Mouse (Mus musculus) heart, postnatal 10 days (tissue): ENCODE data around the gene Cdh1. TPM values are rescaled to one million over a fixed set of nuclear protein-coding genes. Genes with fewer than 3 reads are reported as not detected.
A peak's percentile ranks its signal among the peaks of the same experiment; 100 is the strongest.

Experiments
- DNase-seq, 2 experiments: peaks; one replicate each; pipeline ENCODE4 v3.0.0; 2021
- intact Hi-C: fragments of 180-260 bp; cut with DNase I; formaldehyde crosslinking; loops from one replicate; pipeline ENCODE4 v1.15.1; 2025
- total RNA-seq, 2 experiments: library from RNA; stranded (reverse); gene quantifications; 2 replicates each; pipeline ENCODE4 v1.2.3; 2021

Cdh1 gene
- total RNA-seq, 2 experiments from 2014 or later = 0.07 to 0.26 TPM

DNA sequence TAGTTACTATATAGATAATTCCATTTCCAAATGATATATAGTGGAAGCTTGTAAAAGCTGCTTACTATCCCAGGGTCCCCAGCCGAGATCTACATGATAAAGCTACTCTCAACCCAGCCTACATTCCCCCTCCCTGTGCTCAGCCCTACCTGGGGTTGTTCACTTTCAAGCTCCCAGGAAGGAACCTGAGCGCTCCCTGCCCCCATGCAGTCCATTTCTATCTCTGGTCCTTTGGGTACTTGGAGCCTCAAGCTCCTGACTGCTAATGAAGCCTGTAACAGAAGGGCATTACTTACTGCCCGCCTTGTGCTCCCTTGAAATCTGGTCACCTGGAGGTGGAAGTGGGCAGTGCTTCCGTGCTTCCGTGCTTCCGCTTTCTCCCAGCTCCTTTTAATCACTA, 15.2 kb downstream of the Cdh1 start:
- intact Hi-C loops = no loop called here
- no peak for DNase-seq

DNA sequence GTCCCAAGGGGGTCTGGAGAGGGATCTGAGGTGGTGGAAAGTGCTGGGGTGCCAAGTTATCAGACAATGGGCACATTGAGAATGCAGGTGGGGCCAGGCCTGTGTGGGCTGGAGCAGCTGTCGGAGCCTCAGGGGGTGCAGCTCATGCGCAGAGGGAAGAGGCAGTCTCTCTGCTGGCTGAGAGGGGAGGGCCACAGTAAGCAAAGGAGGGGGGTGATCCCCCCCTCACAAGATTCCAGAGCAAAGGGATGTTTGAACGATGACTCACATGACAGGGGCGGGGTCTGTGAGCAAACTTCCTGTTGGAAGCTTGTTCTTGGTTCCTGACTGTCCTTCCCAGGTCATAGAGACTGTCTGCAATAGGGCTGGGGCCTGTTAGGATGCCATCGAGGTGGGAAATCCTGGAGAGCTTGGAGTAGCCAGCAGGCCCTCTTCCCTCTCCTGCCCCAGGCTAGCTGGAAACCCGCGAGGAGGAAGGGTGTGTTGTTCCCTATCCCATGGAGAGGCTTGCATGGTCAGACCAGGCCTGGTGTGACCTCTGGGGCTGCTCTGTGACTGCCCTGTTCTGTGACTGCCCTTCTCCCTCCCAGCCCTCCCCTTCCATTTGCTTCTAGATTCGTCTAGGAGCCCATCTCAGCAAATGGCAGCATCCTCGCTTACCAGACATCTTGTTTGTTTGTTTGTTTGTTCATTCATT, 16.5 kb downstream of the Cdh1 start:
- intact Hi-C loops = no loop called here
- DNase-seq = peak; percentile 50 to 69

GRCm38 (mm10) chr8:106620488-106620887, 17.3 kb downstream of the Cdh1 start:
- no peak for DNase-seq
- intact Hi-C loops = no loop called here

DNA sequence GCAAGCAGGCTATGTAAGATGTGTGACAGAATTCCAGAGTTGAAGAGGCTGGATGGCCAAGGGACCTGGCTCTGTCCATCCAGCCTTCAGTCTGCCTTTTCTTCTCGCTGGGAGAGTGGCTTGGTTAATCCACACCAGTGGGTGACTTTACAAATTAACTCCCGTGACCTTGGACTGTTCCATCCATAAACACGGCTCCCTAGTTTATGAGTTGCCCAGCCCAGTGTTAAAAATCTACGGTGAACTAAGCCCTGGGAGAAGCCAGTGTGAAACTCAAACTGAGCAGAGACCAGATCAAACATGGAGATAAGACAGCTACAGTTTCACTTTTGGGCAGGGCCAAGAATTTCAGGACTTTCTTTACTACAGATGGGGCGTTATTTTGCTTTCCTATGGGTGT, 19.9 kb downstream of the Cdh1 start:
- DNase-seq = no peak
- intact Hi-C loops = no loop called here

GRCm38 (mm10) chr8:106623451-106623850, 20.3 kb downstream of the Cdh1 start:
- intact Hi-C loops = no loop called here
- DNase-seq = no peak

GRCm38 (mm10) chr8:106623954-106624353, 20.8 kb downstream of the Cdh1 start:
- intact Hi-C loops = no loop called here
- DNase-seq = no peak

DNA sequence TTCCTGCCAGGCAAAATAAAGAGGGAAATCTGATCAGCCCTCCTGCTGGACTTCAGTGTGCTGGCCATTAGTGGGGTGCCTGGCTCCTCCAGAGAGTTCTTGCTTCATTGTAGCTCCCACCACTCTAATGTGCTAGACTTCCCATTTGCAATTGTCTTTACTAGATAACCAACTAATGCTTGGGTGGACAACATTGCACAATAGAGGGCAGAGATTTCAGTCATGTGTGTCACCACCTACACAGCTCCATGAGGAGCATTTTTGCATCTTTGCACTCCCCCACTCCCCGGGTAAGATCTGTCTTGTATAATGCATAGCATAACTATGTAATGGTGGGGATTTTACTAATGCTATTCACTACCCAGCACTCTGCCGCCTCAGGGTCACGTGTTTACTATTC, 21.6 kb downstream of the Cdh1 start:
- no peak for DNase-seq
- intact Hi-C loops = no loop called here

GRCm38 (mm10) chr8:106626096-106626865, 23.1 kb downstream of the Cdh1 start:
- intact Hi-C loops = no loop called here
- no peak for DNase-seq

DNA sequence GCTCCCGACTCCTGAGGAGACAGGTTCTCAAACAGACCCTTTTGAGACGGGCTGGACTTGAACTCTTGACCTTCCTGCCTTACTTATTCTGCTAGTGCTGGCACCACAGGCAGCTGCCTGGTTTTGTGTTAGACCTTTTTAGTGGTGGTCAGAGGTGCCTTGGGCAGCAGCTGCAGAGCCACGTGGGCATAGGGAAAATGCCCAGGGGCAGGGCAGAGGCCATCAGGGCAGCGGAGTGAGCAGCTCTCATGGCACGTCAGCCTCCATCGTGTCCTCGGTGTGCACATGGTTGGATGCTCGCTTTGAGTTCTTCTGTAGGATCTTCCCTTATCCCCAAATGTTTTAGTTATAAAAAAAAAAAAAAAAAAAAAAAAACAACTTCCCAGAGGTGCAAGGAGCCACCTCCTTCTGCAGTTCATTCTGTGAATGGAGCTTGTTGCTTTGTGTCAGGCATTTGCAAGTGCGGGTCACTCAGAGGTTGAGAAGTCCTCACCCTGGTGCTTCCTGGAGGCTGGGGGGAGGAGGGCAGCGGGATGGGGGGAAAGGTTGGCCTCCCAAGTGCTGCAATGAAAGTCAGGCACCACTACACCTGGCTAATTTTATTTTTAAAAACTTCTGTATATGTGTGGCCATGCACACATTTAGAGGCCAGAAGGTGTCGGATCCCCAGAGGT, 25.3 kb downstream of the Cdh1 start:
- DNase-seq = no peak
- intact Hi-C loops = no loop called here

DNA sequence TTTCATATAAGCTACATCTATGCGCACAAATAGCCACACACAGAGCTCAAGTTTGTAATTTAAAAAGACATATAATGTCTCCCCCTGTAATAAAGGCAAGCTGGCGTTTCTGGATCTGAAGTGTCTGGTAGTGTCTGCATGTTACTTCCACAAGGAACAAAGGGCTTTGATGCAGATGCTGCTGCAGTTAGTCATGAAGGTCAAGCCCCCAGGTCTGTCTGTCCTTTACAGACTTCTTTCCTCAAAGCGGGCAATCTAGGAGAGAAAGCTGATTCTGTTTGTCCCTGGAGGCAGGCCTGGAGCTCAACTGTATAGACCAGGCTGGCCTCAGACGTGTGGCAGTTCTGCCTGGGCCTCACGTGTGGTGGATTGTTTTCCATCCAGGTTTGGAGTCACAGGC, 26.3 kb downstream of the Cdh1 start:
- no peak for DNase-seq
- intact Hi-C loops = no loop called here

GRCm38 (mm10) chr8:106631904-106632303, 28.8 kb downstream of the Cdh1 start:
- no peak for DNase-seq
- intact Hi-C loops = no loop called here

GRCm38 (mm10) chr8:106632650-106633049, 29.5 kb downstream of the Cdh1 start:
- intact Hi-C loops = no loop called here
- DNase-seq = no peak

DNA sequence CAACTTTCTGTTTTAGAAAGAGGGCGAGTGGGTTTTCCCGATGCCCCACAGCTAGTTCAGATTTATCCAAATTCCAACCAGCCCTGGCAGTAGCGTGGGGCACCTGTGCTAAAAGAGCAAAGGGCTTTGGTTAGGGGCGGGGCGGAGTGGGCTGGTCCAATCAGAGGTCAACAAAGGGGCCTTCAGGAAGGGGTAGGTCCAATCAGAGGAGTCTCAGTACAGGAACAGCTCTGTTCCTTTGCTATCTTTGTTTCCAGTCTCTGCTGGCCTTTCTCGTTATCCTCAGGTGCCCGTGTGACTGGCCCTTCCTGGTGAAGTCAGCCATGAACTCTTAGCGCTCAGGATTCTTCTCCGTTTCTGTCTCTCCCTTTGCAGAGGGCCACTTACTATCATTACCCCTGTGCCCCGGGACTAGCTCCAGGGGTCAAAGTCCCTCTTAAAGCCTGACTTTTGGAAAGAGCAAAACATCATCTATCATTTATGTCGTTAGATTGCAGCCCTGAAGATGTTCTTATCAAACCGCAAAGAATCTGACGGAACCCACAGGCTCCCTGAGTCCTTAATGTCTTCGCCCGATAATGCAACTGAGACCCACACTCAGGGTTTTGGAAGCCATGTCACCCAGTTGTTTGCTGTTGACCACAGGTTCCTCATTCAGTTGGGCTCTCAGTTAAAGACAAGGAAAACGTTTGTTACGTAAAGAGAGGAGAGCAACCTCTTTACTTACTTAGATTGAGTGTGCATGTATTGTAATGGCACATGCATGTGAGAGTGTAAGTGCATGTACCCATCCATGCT, 30.4 kb downstream of the Cdh1 start:
- intact Hi-C loops = no loop called here
- no peak for DNase-seq

DNA sequence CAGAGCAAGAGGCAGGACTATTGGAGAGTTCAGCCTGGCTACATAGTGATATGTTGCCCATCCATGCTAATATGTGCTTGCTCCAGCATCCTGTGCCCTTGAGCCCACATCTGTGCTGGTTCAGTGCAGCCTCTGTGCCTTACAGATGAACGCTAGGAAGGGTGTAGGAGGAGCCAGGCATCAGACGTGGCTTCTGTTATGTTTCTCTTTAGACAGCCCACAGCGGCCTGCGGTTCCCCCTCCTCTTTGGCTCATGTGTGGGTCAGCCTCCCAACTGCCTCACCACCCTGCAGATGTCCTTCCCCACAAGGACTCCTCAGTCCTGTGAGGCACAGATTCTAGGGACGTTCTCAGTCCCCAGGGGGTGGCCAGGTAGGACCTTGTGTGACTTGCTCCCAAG, 32.1 kb downstream of the Cdh1 start:
- no peak for DNase-seq
- intact Hi-C loops = no loop called here

- intact Hi-C loops = no loop called here
- DNase-seq = no peak
These were observed 34.3 kb downstream of the Cdh1 start for GRCm38 (mm10) chr8:106637446-106637845.

- intact Hi-C loops = no loop called here
- DNase-seq = no peak
These were observed 35.7 kb downstream of the Cdh1 start for GRCm38 (mm10) chr8:106638768-106639295.

- intact Hi-C loops = loop anchor here (10.0 kb wide), 1 partner anchor 225 kb away; the partner anchor contains the start of gene Zfp90
- no peak for DNase-seq
These were observed 37.1 kb downstream of the Cdh1 start for GRCm38 (mm10) chr8:106640212-106640611.

DNA sequence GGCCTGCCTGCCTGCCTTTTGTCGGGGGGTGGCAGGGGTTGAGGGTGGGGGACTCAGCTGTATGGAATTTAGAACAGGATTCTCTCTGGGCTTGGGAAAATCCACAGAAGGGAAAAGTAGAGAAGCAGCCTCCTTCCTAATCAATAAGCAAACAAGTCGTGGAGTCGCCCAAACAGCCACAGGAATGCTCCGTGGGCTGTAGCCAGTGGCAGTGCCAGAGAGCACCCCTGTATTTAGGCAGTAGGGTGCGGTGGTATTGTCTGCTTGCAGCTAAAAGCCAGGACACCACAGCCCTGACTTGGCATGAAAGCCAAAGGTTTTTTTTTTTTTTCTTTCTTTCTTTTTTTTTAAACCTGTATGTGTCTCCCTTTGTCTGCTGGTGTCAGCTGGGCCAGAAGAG, 37.8 kb downstream of the Cdh1 start:
- intact Hi-C loops = loop anchor here (10.0 kb wide), 1 partner anchor 226 kb away; the partner anchor contains the start of gene Zfp90
- no peak for DNase-seq

- no peak for DNase-seq
- intact Hi-C loops = loop anchor here (10.0 kb wide), 1 partner anchor 227 kb away; the partner anchor contains the start of gene Zfp90
These were observed 39.0 kb downstream of the Cdh1 start for GRCm38 (mm10) chr8:106642172-106642571.

GRCm38 (mm10) chr8:106643100-106643499, 39.9 kb downstream of the Cdh1 start:
- intact Hi-C loops = loop anchor here (10.0 kb wide), 1 partner anchor 228 kb away; the partner anchor contains the start of gene Zfp90
- no peak for DNase-seq
